11 mouse cellular contexts compared by ENCODE assay signal in the genomic region with DNA sequence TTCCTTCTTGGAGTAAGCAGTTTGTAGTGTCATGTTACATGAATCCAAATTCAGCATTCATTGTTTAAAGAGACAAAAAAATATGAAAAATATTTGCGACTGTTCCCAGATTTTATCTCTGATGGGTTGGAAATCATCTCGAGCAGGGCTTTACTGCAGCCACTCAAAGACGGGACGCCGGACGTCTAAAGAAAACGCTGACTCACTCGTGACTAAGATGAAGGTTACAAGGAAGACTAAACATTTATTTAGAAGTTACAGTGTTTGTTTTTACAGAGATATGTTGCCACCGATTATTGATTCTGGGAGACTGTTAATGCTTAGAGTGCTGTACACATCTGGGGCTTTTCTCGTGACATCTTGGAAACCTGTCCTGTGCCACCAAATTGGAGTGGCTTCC.
DNase-seq lines count a peak whose midpoint lies in the region; ATAC-seq and TF ChIP-seq lines count a peak whose summit lies in the region.
"Had no signal": no experiment of that assay in that cellular context is flagged by ENCODE, and none has a peak within 500 bp of the region (broad histone marks: within the 10 kb centered on the region; RNA-seq: fewer than 3 reads in every experiment).

No protein-coding gene starts in this region.

- H3K4me1 ChIP-seq in kidney, embryonic 16.5 days (ENCODE audit: insufficient read depth, low read length), result peaks cover 11% of the 10 kb centered on the region; the same call in 1 of the 2 replicates
- H3K4me1 ChIP-seq in limb, embryonic 12.5 days (replicated peaks), result peaks cover 12% of the 10 kb centered on the region; the same call in 1 of the 2 replicates
- H3K4me1 ChIP-seq: liver, embryonic 12.5 days had no signal

- H3K9ac ChIP-seq in kidney, embryonic 16.5 days (replicated peaks; ENCODE audit: low read length), result no peak overlapping the region
- no peak overlapping the region for H3K9ac ChIP-seq in limb, embryonic 12.5 days (replicated peaks)
- H3K9ac ChIP-seq: hindbrain, embryonic 14.5 days; liver, embryonic 12.5 days had no signal

- H3K9me3 ChIP-seq in kidney, embryonic 16.5 days (ENCODE audit: low read length), result no peaks in the 10 kb centered on the region
- H3K9me3 ChIP-seq in limb, embryonic 12.5 days, result no peaks in the 10 kb centered on the region
- H3K9me3 ChIP-seq: liver, embryonic 12.5 days had no signal

- no peaks in the 10 kb centered on the region for H3K79me3 ChIP-seq in C2C12 (ENCODE audit: low read depth)

- no peak for TF ChIP-seq CTCF in C2C12 (IDR thresholded peaks at IDR 0.05; ENCODE audit: control insufficient read depth, insufficient read depth, insufficient read length)

- no peak overlapping the region for H3ac ChIP-seq in C2C12 (ENCODE audit: control insufficient read depth, insufficient read length, low read depth)

- intact Hi-C loops in left cerebral cortex, postnatal 25 days (cut with DNase I), result loop anchor here (10.0 kb wide), 1 partner anchor 230 kb away; no protein-coding TSS in a partner anchor

- H3K4me2 ChIP-seq in kidney, embryonic 16.5 days (replicated peaks; ENCODE audit: low read depth, low read length), result no peak overlapping the region
- H3K4me2 ChIP-seq in limb, embryonic 12.5 days, result no peak overlapping the region
- H3K4me2 ChIP-seq: hindbrain, embryonic 14.5 days; liver, embryonic 12.5 days; midbrain, embryonic 11.5 days had no signal

- peak; percentile 7 to 10 for DNase-seq in cerebellum, postnatal 14 days
- no peak for DNase-seq in cerebellum, postnatal 4 days (ENCODE audit: low spot score in 2 of 2)
- DNase-seq in kidney, postnatal 10 days, result no peak
- DNase-seq in left cerebral cortex, postnatal 25 days (ENCODE audit: low spot score in 2 of 2), result no peak
- no peak for DNase-seq in thymus, postnatal 10 days (ENCODE audit: low spot score in 2 of 2)

- no peak for ATAC-seq in kidney, embryonic 16.5 days (ENCODE audit: low FRiP score, low TSS enrichment)
- no peak for ATAC-seq in limb, embryonic 12.5 days (ENCODE audit: insufficient number of reproducible peaks, insufficient read depth, low FRiP score, low TSS enrichment, low read depth)
- ATAC-seq: liver, embryonic 12.5 days had no signal

- peak overlapping the region; percentile 54 for H3K27ac ChIP-seq in kidney, embryonic 16.5 days (ENCODE audit: low read length)
- H3K27ac ChIP-seq in limb, embryonic 12.5 days, result peak overlapping the region; percentile 70
- H3K27ac ChIP-seq: hindbrain, embryonic 14.5 days; liver, embryonic 12.5 days had no signal

- 53% methylated on average over 10 of the region's 10 CpGs for WGBS in kidney, embryonic 16.5 days
- 84% methylated on average over 10 of the region's 10 CpGs for WGBS in limb, embryonic 12.5 days

- H3K4me3 ChIP-seq in kidney, embryonic 16.5 days (ENCODE audit: low read length), result no peak overlapping the region
- no peak overlapping the region for H3K4me3 ChIP-seq in C2C12 (ENCODE audit: insufficient read depth, poor library complexity, severe bottlenecking)
- H3K4me3 ChIP-seq in limb, embryonic 12.5 days (replicated peaks), result no peak overlapping the region
- H3K4me3 ChIP-seq: liver, embryonic 12.5 days had no signal

- peaks cover 29% of the 10 kb centered on the region for H3K36me3 ChIP-seq in kidney, embryonic 16.5 days (ENCODE audit: insufficient read depth, low read length)
- peaks cover under 1% of the 10 kb centered on the region for H3K36me3 ChIP-seq in C2C12 (ENCODE audit: control insufficient read depth, insufficient read depth)
- peaks cover 78% of the 10 kb centered on the region for H3K36me3 ChIP-seq in limb, embryonic 12.5 days
- H3K36me3 ChIP-seq: liver, embryonic 12.5 days had no signal

- H3K27me3 ChIP-seq in kidney, embryonic 16.5 days (ENCODE audit: insufficient read depth, low read length), result no peaks in the 10 kb centered on the region
- no peaks in the 10 kb centered on the region for H3K27me3 ChIP-seq in C2C12 (ENCODE audit: control insufficient read depth, insufficient read depth, insufficient read length)
- H3K27me3 ChIP-seq in limb, embryonic 12.5 days, result 0 out of 2 replicates have a peak, but pooled peaks cover 3% of the 10 kb centered on the region

- H3K79me2 ChIP-seq in C2C12 (ENCODE audit: control insufficient read depth, insufficient read depth), result no peaks in the 10 kb centered on the region

TF ChIP-seq in C2C12, 6 proteins besides CTCF, POLR2A, EP300 and RAD21:
- TF ChIP-seq MAX (IDR thresholded peaks at IDR 0.05) (no peak), FOSL1 (IDR thresholded peaks at IDR 0.05; ENCODE audit: insufficient read depth, low read length, poor library complexity, severe bottlenecking) (peak; percentile 9)

Comparison
In these comparisons a context has a peak if more than half of its experiments do, and no peak if none do; other contexts are left out.
1. DNase-seq: peak in cerebellum, postnatal 14 days (2 of 2); none in cerebellum, postnatal 4 days (0 of 2), kidney, postnatal 10 days (single experiment), left cerebral cortex, postnatal 25 days (0 of 2) and thymus, postnatal 10 days (0 of 2).